In genomic region chr4:97465932-97466666, GRCm38 (mm10) we compare ENCODE assay signal across 9 mouse cellular contexts.
DNase-seq lines count a peak whose midpoint lies in the region; ATAC-seq lines count a peak whose summit lies in the region.
"Had no signal": no experiment of that assay in that cellular context is flagged by ENCODE, and none has a peak within 500 bp of the region (broad histone marks: within the 10 kb centered on the region; RNA-seq: fewer than 3 reads in every experiment).

No protein-coding gene starts in this region.

- intact Hi-C loops in left cerebral cortex, postnatal 4 days (cut with DNase I) = no loop called here
- intact Hi-C loops in left cerebral cortex, postnatal 36 days (cut with DNase I) = no loop called here
- intact Hi-C loops in heart, postnatal 36 days (cut with DNase I) = no loop called here

- no peaks in the 10 kb centered on the region for H3K36me3 ChIP-seq in intestine, embryonic 15.5 days

- DNase-seq in left cerebral cortex, postnatal 4 days = peak; percentile 3
- no peak for DNase-seq in left cerebral cortex, postnatal 36 days (ENCODE audit: low spot score in 2 of 2)
- peak; percentile 65 for DNase-seq in embryo, embryonic 11 days
- peak; percentile 18 for DNase-seq in retina, embryonic 14.5 days (ENCODE audit: low spot score)
- no peak for DNase-seq in testis, postnatal 10 days (ENCODE audit: low spot score)
- no peak for DNase-seq in adrenal gland, adult (ENCODE audit: inconsistent age in 2 of 2, low spot score in 1 of 2)
- no peak for DNase-seq in heart, postnatal 36 days
- DNase-seq: lung, adult 2 months had no signal

- ATAC-seq in intestine, embryonic 15.5 days = peak; percentile 97

- no peaks in the 10 kb centered on the region for H3K27me3 ChIP-seq in intestine, embryonic 15.5 days (replicated peaks)

- no peak overlapping the region for H3K4me3 ChIP-seq in intestine, embryonic 15.5 days (replicated peaks)

- peak overlapping the region; percentile 57 for H3K27ac ChIP-seq in intestine, embryonic 15.5 days

- H3K4me1 ChIP-seq in intestine, embryonic 15.5 days (replicated peaks) = no peaks in the 10 kb centered on the region

- no peak overlapping the region for H3K4me2 ChIP-seq in intestine, embryonic 15.5 days (replicated peaks)

- WGBS in intestine, embryonic 15.5 days = 41% methylated on average over 6 of the region's 6 CpGs

- H3K9me3 ChIP-seq in intestine, embryonic 15.5 days = no peaks in the 10 kb centered on the region

- H3K9ac ChIP-seq in intestine, embryonic 15.5 days = no peak overlapping the region

Comparison
In these comparisons a context has a peak if more than half of its experiments do, and no peak if none do; other contexts are left out.
1. DNase-seq: peak in left cerebral cortex, postnatal 4 days (single experiment), embryo, embryonic 11 days (single experiment) and retina, embryonic 14.5 days (single experiment); none in left cerebral cortex, postnatal 36 days (0 of 2), testis, postnatal 10 days (single experiment), adrenal gland, adult (0 of 2) and heart, postnatal 36 days (0 of 2).